Mouse (Mus musculus): ENCODE data around the gene Zfp358. TPM values are rescaled to one million over a fixed set of nuclear protein-coding genes. Genes with fewer than 3 reads are reported as not detected.

The Zfp358 gene
- 28.3 and 39.0 TPM in 2 replicates for polyA plus RNA-seq (2014; fragmentation: Nextera tagmentation; extraction: Ambion mirVana)

DNA sequence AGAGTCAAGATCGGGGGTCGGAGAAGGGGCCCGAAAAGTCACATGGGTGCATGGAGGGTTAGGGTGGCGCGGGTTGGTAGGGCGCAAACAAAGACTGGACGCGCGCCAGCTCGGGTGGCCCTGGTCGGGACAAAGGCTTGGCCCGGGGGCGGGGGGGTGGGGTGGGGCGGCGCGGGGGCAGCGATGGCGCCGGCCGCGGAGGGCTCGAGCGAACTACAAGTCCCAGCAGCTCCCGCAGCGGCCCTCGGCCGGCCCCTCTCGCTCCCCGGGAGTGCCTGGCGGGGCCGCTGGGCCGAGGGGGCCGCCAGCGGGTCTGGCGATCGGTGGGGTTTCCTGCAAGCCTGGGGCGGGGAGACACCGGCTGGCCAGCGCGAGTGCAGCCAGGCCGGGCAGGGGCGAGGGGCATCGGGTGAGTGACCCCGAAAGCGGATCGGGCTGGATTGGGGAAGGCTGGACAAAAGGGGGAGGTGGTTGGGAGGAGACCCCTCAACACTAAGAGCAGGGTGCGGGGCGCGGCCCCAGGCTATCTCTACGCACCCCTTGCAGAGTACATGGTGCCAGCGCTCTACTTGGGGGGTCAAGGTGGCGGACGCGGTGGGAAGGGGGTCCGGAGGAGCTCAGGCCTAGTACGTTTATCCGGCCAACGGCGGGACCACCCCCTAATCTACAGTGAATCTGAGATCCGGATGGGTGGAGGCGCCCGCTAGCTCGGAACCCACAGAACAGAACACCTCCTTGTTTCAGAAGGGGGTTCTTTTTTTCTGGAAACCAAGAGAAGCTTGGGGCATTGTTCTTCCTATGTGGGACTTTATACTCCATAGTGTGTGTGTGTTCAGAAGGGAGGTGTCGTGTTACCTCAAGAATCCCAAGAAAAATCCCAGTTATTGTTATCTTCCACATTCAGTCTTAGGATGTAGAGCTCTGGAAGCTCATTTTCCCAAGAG, at the start of gene Zfp358:
Gene Zfp358 (plus strand): TSS at position 238 of the 944 bp plus-strand sequence.
- Histone ChIP-seq H3K27me3 (ENCODE audit: control insufficient read depth, insufficient read depth, low read length) (no peaks in the 10 kb centered on the region), H3K9me3 (ENCODE audit: control insufficient read depth, low read length) (peaks cover 8% of the 10 kb centered on the region), H3K4me1 (ENCODE audit: control insufficient read depth, insufficient read depth, low read length) (no peaks in the 10 kb centered on the region), H3K9ac (ENCODE audit: low read length) (peak within 1 kb of the TSS; percentile 83), H3K4me2 (ENCODE audit: low read depth, severe bottlenecking) (peak within 1 kb of the TSS; percentile 65), H3K36me3 (ENCODE audit: control insufficient read depth, insufficient read depth, low read length) (peaks cover 22% of the 10 kb centered on the region), H3K27ac (replicated peaks; ENCODE audit: low read depth, low read length) (peak within 1 kb of the TSS; percentile 62), H3K4me3 (ENCODE audit: low read depth, low read length) (peak within 1 kb of the TSS; percentile 86)
- DNase-seq (ENCODE audit: low spot score) = peak; percentile 89
- ATAC-seq (ENCODE audit: insufficient number of reproducible peaks, low FRiP score, low TSS enrichment, low read depth) = peak; percentile 89
- 1% methylated on average over 60 of the region's 64 CpGs for WGBS

DNA sequence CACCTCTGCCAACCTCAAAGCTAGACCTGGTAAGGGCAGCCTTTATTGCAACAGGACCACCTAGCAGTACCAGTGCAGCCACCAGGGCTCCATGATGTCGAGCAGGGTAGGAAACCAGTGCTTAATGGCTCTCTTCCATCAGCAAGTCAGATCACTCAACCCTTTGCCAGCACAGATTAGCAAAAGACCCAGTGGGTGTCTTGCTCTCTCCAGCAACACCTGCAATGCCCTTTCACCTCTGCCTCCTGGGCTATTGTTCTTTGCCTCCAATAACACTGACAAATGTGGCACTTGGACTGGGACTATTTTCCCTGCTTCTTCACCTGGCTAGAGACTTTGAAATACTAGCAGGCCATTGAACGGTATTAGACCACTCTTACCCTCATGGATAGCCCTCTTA, 43.7 kb upstream of the Zfp358 start:
- Histone ChIP-seq H3K27ac (replicated peaks; ENCODE audit: low read depth, low read length) (no peak overlapping the region), H3K27me3 (ENCODE audit: control insufficient read depth, insufficient read depth, low read length) (no peaks in the 10 kb centered on the region), H3K4me3 (ENCODE audit: low read depth, low read length) (no peak overlapping the region), H3K36me3 (ENCODE audit: control insufficient read depth, insufficient read depth, low read length) (peaks cover 25% of the 10 kb centered on the region), H3K4me1 (ENCODE audit: control insufficient read depth, insufficient read depth, low read length) (no peaks in the 10 kb centered on the region), H3K9me3 (ENCODE audit: control insufficient read depth, low read length) (no peaks in the 10 kb centered on the region; the same call in 1 of the 2 replicates), H3K4me2 (ENCODE audit: low read depth, severe bottlenecking) (no peak overlapping the region), H3K9ac (ENCODE audit: low read length) (no peak overlapping the region)
- 94% methylated on average over 2 of the region's 2 CpGs for WGBS
- DNase-seq (ENCODE audit: low spot score) = no peak
- no peak for ATAC-seq (ENCODE audit: insufficient number of reproducible peaks, low FRiP score, low TSS enrichment, low read depth)

DNA sequence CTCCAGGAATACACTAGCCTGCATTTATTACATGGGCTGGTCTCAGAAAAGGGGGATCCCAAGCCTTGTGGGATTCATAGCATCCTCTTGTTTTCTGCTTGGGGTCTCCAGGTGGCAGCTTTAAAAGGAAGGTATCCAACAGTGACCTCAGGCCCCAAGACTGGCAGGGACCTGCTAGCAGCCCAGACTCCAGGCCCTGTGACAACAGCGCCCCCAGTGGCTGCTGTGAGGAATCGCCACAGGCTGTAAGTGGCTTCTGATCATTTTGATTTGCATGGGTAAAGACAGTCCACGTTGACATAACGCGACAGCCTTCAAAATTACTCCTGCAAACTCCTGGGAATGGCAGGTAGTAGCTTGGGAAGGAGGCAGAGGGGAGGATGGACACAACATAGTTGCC, 42.3 kb upstream of the Zfp358 start:
- DNase-seq (ENCODE audit: low spot score) (peak; percentile 69), ATAC-seq (ENCODE audit: insufficient number of reproducible peaks, low FRiP score, low TSS enrichment, low read depth) (peak; percentile 22; the same call in 1 of the 2 replicates)
- Histone ChIP-seq H3K9ac (ENCODE audit: low read length) (no peak overlapping the region), H3K4me2 (ENCODE audit: low read depth, severe bottlenecking) (no peak overlapping the region), H3K4me1 (ENCODE audit: control insufficient read depth, insufficient read depth, low read length) (no peaks in the 10 kb centered on the region), H3K9me3 (ENCODE audit: control insufficient read depth, low read length) (no peaks in the 10 kb centered on the region; the same call in 1 of the 2 replicates), H3K27ac (replicated peaks; ENCODE audit: low read depth, low read length) (no peak overlapping the region), H3K36me3 (ENCODE audit: control insufficient read depth, insufficient read depth, low read length) (peaks cover 27% of the 10 kb centered on the region), H3K4me3 (ENCODE audit: low read depth, low read length) (no peak overlapping the region), H3K27me3 (ENCODE audit: control insufficient read depth, insufficient read depth, low read length) (no peaks in the 10 kb centered on the region)
- WGBS = 33% methylated on average over 5 of the region's 5 CpGs

DNA sequence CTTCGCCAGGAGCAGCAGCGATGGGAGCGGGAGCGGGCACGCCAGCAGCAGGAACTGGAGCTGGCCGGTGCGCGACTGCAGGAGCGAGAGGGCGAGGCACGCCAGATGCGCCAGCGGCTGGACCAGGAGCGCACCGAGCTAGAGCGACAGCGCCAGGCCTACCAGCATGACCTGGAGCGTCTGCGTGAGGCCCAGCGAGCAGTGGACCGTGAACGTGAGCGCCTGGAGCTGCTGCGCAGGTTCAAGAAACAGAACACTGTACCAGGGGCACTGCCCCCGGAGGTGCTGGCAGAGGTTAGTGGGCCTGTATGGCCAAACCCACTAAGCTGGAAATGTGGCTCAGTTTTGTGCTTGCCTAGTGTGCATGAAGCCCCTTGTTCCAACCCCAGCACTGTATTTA, 40.9 kb upstream of the Zfp358 start:
- Histone ChIP-seq H3K9ac (ENCODE audit: low read length) (no peak overlapping the region), H3K36me3 (ENCODE audit: control insufficient read depth, insufficient read depth, low read length) (peaks cover 29% of the 10 kb centered on the region), H3K4me2 (ENCODE audit: low read depth, severe bottlenecking) (no peak overlapping the region), H3K4me3 (ENCODE audit: low read depth, low read length) (no peak overlapping the region), H3K4me1 (ENCODE audit: control insufficient read depth, insufficient read depth, low read length) (no peaks in the 10 kb centered on the region), H3K9me3 (ENCODE audit: control insufficient read depth, low read length) (no peaks in the 10 kb centered on the region; the same call in 1 of the 2 replicates), H3K27me3 (ENCODE audit: control insufficient read depth, insufficient read depth, low read length) (no peaks in the 10 kb centered on the region), H3K27ac (replicated peaks; ENCODE audit: low read depth, low read length) (no peak overlapping the region)
- no peak for ATAC-seq (ENCODE audit: insufficient number of reproducible peaks, low FRiP score, low TSS enrichment, low read depth)
- DNase-seq (ENCODE audit: low spot score) = no peak
- 97% methylated on average over 25 of the region's 25 CpGs for WGBS

DNA sequence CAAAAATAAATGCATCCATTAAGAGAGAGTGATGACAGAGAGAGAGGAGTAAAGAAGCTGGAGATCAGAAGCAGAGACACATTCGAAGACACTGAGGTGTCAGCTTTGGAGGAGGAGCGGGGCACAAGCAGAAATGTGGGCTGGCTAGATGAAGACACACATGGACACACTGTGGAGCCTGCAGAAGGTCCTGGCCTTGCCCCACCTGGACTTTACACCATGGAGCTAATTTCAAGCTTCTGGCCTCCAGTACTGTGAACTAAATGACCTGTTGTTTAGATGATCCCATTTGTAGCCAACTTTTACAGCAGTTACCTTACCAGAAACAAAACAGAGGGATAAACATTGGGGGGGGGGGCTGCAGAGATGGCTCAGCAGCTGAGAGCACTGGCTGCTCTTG, 29.7 kb upstream of the Zfp358 start:
- H3K4me3 ChIP-seq (ENCODE audit: low read depth, low read length) = no peak overlapping the region
- 85% methylated on average over 2 of the region's 2 CpGs for WGBS
- H3K4me1 ChIP-seq (ENCODE audit: control insufficient read depth, insufficient read depth, low read length) = no peaks in the 10 kb centered on the region
- ATAC-seq (ENCODE audit: insufficient number of reproducible peaks, low FRiP score, low TSS enrichment, low read depth) (no peak), DNase-seq (ENCODE audit: low spot score) (no peak)
- no peak overlapping the region for H3K4me2 ChIP-seq (ENCODE audit: low read depth, severe bottlenecking)
- no peaks in the 10 kb centered on the region for H3K27me3 ChIP-seq (ENCODE audit: control insufficient read depth, insufficient read depth, low read length)
- peaks cover 3% of the 10 kb centered on the region; the same call in 1 of the 2 replicates for H3K36me3 ChIP-seq (ENCODE audit: control insufficient read depth, insufficient read depth, low read length)
- no peak overlapping the region for H3K27ac ChIP-seq (replicated peaks; ENCODE audit: low read depth, low read length)
- no peaks in the 10 kb centered on the region for H3K9me3 ChIP-seq (ENCODE audit: control insufficient read depth, low read length)
- no peak overlapping the region for H3K9ac ChIP-seq (ENCODE audit: low read length)

DNA sequence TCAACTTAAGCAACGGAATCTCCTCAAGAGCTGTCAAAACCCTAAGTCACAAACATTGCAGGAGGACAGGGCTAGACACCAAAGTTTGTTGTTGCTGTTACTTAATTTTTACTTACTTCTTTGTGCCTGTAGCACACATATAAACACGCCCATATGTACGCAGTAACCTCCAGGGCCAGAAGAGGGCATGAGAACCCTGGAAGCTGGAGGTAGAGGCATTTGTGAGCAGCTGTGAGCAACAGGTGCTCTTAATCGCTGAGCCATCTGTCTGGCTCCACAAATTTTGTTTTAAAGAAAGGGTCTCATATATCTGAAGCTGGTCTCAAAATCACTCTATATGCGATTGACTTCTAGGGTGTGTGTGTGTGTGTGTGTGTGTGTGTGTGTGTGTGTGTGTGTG, 28.6 kb upstream of the Zfp358 start:
- Histone ChIP-seq H3K27ac (replicated peaks; ENCODE audit: low read depth, low read length) (no peak overlapping the region), H3K4me2 (ENCODE audit: low read depth, severe bottlenecking) (no peak overlapping the region), H3K36me3 (ENCODE audit: control insufficient read depth, insufficient read depth, low read length) (no peaks in the 10 kb centered on the region), H3K27me3 (ENCODE audit: control insufficient read depth, insufficient read depth, low read length) (no peaks in the 10 kb centered on the region), H3K9me3 (ENCODE audit: control insufficient read depth, low read length) (no peaks in the 10 kb centered on the region), H3K9ac (ENCODE audit: low read length) (no peak overlapping the region), H3K4me1 (ENCODE audit: control insufficient read depth, insufficient read depth, low read length) (no peaks in the 10 kb centered on the region), H3K4me3 (ENCODE audit: low read depth, low read length) (no peak overlapping the region)
- DNase-seq (ENCODE audit: low spot score) (peak; percentile 80), ATAC-seq (ENCODE audit: insufficient number of reproducible peaks, low FRiP score, low TSS enrichment, low read depth) (peak; percentile 15; the same call in 1 of the 2 replicates)
- 53% methylated on average over 5 of the region's 5 CpGs for WGBS

DNA sequence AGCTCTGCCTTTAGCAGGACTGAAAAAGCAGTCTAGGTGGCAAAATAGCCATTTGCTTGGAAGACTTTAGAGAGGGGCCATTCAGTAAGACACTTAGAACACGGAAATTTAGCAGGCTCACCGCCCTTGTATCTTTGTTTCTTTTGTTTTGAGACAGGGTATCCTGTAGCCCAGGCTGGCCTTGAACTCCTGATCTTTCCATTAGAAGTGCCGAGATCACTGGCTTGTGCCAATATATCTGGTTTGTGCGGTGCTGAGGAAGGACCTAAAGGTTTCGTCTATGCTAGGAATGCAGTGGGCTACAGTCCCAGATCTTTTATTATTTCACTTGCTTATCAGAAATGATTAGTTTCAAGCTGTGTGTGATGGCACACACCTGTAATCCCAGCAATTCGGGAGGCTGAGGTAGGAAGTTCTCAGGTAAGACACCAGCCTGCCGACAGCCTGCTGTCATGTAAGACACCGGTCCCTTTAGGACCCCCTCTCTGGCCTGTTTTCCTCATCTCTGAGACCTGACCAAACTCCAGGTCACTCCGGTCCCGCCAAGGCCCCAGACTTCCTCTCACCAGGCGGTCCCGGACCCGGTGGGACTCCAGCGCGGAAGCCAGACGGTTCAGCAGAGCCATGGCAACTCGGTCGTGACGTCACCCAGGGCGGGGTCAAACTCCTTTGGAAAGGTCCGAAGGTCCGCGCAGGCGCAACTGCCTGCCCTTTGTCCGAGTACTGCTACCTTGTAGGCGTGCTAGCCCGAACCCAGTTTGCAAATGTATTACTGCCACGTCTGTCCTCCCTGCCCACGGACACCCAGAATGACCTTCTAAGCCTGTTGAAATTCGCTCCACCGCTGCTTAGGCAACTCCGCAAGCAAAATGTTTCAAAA, 25.7 kb upstream of the Zfp358 start, which contains the start of gene Pex11g:
Gene Pex11g (minus strand): TSS at position 675 of the 880 bp plus-strand sequence.
- no peaks in the 10 kb centered on the region for H3K9me3 ChIP-seq (ENCODE audit: control insufficient read depth, low read length)
- H3K4me1 ChIP-seq (ENCODE audit: control insufficient read depth, insufficient read depth, low read length) = no peaks in the 10 kb centered on the region
- H3K36me3 ChIP-seq (ENCODE audit: control insufficient read depth, insufficient read depth, low read length) = no peaks in the 10 kb centered on the region
- peak within 1 kb of the TSS; percentile 45 for H3K4me2 ChIP-seq (ENCODE audit: low read depth, severe bottlenecking)
- ATAC-seq (ENCODE audit: insufficient number of reproducible peaks, low FRiP score, low TSS enrichment, low read depth) (peak; percentile 92), DNase-seq (ENCODE audit: low spot score) (peak; percentile 99)
- H3K4me3 ChIP-seq (ENCODE audit: low read depth, low read length) = peak within 1 kb of the TSS; percentile 36
- H3K27ac ChIP-seq (replicated peaks; ENCODE audit: low read depth, low read length) = peak within 1 kb of the TSS; percentile 43; the same call in 1 of the 2 replicates
- peak within 1 kb of the TSS; percentile 67 for H3K9ac ChIP-seq (ENCODE audit: low read length)
- no peaks in the 10 kb centered on the region for H3K27me3 ChIP-seq (ENCODE audit: control insufficient read depth, insufficient read depth, low read length)
- WGBS = 7% methylated on average over 32 of the region's 32 CpGs
